Mouse (Mus musculus): ENCODE results near the gene Stat4. TPM values are rescaled to one million over a fixed set of nuclear protein-coding genes. Genes with fewer than 3 reads are reported as not detected.
"Not testable (repeated sequence)": the region's sequence is repeated elsewhere in the genome, so short reads cannot be mapped to it uniquely, and the experiment has no call there.

The Stat4 gene
- polyA plus RNA-seq, 1 experiment from 2014 or later, result 1.9 TPM

DNA sequence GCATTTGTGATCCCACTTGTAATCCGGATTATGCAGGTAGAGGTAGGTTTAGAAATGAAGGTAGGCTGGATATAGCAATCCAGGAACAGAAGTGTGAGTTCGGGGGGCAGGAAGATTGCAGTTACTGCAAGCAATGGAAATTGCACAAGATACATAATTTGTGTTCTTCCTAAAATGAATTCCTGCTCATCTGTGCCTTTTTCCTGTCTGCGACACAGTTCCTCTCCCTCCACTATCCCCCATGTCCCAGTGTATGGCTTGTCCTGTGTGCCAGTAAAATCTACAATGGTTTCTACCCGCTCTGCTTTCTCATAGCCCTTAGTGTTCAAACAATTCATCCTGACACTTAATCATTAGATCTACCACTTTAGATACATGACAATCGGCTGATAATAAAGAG lies 41.7 kb downstream of the Stat4 start:
- WGBS, result 82% methylated on average over 5 of the region's 5 CpGs
- Histone ChIP-seq H3K27me3 (no peaks in the 10 kb centered on the region), H3K4me2 (no peak overlapping the region), H3K4me3 (no peak overlapping the region), H3K9me3 (replicated peaks) (no peaks in the 10 kb centered on the region), H3K27ac (no peak overlapping the region), H3K36me3 (no peaks in the 10 kb centered on the region), H3K9ac (no peak overlapping the region), H3K4me1 (replicated peaks) (no peaks in the 10 kb centered on the region)
- no peak for ATAC-seq (replicated peaks; ENCODE audit: insufficient number of reproducible peaks, insufficient read depth, low FRiP score, low read depth)

DNA sequence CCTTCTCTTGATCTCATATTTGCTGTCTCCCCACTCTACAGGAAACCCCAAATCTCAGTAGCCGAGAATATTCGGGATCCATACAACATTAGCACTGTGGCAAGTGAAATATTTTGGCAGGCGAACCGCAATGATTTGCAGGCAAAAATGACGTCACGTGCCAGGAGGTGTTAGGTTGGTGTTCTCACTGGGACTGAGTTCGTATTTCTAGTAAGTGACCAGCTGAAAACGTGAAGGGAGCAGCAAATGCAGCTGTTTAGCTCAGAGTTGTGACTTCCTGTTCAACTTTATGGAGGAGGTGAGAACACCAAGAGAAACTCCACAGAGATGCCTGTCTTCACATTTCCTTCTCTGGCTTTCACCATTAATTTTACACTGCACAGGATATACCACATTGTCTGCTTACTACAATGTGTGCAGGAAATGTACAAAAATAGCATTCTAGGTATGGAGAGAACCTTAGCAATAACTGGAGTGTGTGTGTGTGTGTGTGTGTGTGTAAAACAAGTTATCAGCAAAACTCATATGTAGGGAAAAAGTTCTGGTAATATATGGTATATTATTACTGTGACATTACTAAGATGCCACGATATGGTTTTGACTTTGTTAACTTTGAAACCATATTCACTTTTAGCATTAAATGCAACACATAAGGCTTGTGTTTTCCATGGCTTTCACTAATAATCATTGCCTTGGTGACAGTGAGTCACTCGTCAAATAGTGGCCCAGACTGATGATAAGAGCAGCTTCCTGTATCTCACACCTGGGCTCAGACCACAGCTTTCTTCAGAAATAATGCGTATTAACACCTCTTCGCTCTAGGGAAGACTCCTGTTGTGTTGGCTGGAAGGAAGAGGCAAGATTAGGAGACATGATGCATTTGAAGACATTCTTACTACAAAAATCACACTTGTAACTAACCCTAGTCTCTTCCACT lies 48.1 kb downstream of the Stat4 start:
- no peak for ATAC-seq (replicated peaks; ENCODE audit: insufficient number of reproducible peaks, insufficient read depth, low FRiP score, low read depth)
- 65% methylated on average over 12 of the region's 12 CpGs for WGBS

DNA sequence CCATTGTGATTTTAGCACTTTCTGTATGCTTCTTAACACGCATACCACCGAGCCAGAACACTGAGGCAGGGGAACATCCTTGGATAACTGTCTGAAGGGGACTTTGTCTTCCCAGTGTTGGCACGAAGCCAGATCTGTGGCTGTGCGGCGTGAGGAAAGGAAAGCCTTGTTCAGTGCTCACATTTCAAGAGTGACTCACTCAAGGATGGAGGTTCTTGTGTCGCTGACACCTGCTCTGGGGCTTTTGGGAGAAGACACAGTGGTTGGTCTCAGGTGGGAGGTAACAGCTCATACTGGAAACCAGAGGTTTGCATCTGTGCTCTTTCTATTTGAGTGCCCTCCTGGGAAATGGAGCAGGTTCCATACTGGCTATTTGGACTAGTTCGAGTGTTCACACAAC lies 52.2 kb downstream of the Stat4 start:
- no peaks in the 10 kb centered on the region for H3K9me3 ChIP-seq (replicated peaks)
- no peaks in the 10 kb centered on the region for H3K27me3 ChIP-seq
- 40% methylated on average over 7 of the region's 7 CpGs for WGBS
- ATAC-seq (replicated peaks; ENCODE audit: insufficient number of reproducible peaks, insufficient read depth, low FRiP score, low read depth), result no peak
- H3K4me3 ChIP-seq, result no peak overlapping the region
- H3K36me3 ChIP-seq, result no peaks in the 10 kb centered on the region
- H3K4me1 ChIP-seq (replicated peaks), result peaks cover 6% of the 10 kb centered on the region; the same call in 1 of the 2 replicates
- H3K27ac ChIP-seq, result no peak overlapping the region
- no peak overlapping the region for H3K9ac ChIP-seq
- H3K4me2 ChIP-seq, result no peak overlapping the region

More for the DNA sequence above, 48.1 kb downstream of the Stat4 start:
- Histone ChIP-seq H3K4me3 (no peak overlapping the region), H3K9ac (no peak overlapping the region), H3K27ac (no peak overlapping the region), H3K27me3 (no peaks in the 10 kb centered on the region), H3K9me3 (replicated peaks) (no peaks in the 10 kb centered on the region), H3K36me3 (no peaks in the 10 kb centered on the region), H3K4me1 (replicated peaks) (0 out of 2 replicates have a peak, but pooled peaks cover 3% of the 10 kb centered on the region), H3K4me2 (no peak overlapping the region)

DNA sequence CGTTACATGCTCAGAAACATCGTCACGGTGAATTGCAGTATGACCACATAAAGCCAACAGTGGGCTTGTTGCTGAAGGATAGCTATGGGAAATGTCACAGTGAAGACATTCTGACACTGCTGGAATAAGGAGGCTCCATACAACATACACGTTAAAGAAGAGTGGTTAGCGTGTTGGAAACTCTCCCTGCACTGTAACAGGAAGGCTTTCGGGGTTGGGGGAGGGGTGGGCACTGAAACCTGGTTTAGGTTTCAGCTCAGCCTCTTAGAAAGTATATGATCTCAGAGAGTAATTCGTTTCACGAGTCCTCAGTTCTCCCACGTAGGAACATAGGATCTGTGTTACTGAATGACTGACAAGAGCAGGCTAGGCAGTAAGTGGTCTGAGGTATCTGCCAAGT lies 52.7 kb downstream of the Stat4 start:
- Histone ChIP-seq H3K9me3 (replicated peaks) (no peaks in the 10 kb centered on the region), H3K9ac (no peak overlapping the region), H3K4me3 (no peak overlapping the region), H3K27ac (no peak overlapping the region), H3K36me3 (no peaks in the 10 kb centered on the region), H3K27me3 (no peaks in the 10 kb centered on the region), H3K4me1 (replicated peaks) (peaks cover 6% of the 10 kb centered on the region; the same call in 1 of the 2 replicates), H3K4me2 (no peak overlapping the region)
- ATAC-seq (replicated peaks; ENCODE audit: insufficient number of reproducible peaks, insufficient read depth, low FRiP score, low read depth), result no peak
- WGBS, result 70% methylated on average over 9 of the region's 9 CpGs

DNA sequence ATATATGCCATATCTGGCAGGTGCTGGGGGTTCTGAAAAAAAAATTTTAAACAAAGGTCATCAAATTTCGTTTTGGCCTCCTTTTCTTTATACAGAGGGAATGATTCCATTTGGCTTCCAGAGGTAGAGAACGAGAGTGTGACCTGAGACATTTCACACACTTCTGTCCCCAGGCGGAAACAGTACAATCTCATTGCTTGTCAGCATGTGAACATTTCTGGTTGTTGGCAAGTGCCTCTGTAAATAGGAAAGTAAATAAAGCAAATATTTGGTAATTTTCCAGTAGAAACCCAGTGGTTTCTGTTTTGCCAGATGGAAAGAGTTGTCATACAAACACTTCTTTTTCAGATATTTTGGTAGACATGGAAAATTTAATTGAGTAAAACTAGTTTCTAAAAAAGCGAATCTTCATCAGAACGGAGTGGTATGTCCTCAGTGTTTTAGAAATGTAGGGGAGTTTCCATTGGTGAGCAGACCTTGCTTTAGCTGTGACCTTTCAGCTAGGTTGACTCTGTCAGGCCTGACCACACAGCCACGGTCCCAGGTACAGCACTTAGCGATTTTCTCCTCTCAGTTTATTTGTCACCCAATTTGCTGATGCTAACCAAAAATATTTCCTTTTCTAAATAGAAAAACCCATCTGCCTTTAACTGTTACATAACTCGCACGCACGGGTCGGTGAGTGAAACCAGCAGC lies 53.6 kb downstream of the Stat4 start:
- no peak overlapping the region for H3K9ac ChIP-seq
- no peaks in the 10 kb centered on the region for H3K27me3 ChIP-seq
- H3K9me3 ChIP-seq (replicated peaks), result no peaks in the 10 kb centered on the region
- WGBS, result 76% methylated on average over 11 of the region's 11 CpGs
- H3K4me2 ChIP-seq, result no peak overlapping the region
- H3K36me3 ChIP-seq, result no peaks in the 10 kb centered on the region
- ATAC-seq (replicated peaks; ENCODE audit: insufficient number of reproducible peaks, insufficient read depth, low FRiP score, low read depth), result no peak
- no peak overlapping the region for H3K4me3 ChIP-seq
- no peak overlapping the region for H3K27ac ChIP-seq
- peaks cover 6% of the 10 kb centered on the region; the same call in 1 of the 2 replicates for H3K4me1 ChIP-seq (replicated peaks)

DNA sequence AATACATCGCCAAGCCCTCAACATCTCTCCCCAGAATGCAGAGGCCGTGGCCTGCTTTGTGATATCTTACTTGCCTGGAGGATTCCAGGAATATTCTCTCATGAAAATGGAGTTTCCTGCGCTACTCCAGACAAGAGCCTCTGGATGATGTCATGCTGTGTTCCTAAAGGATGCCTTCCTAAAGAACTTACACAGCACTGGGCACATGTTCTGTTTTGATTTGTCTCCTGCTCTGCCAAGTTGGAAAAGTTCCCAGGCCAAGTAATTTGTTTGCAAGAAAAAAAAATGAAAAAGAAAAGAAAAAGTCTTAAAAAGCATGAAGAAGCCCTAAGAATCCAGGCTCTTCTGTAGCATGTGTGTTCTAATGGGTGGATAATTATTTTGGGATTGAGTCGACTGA lies 56.2 kb downstream of the Stat4 start:
- no peak overlapping the region for H3K9ac ChIP-seq
- peaks cover 6% of the 10 kb centered on the region; the same call in 1 of the 2 replicates for H3K4me1 ChIP-seq (replicated peaks)
- H3K4me3 ChIP-seq, result no peak overlapping the region
- no peaks in the 10 kb centered on the region for H3K27me3 ChIP-seq
- H3K36me3 ChIP-seq, result no peaks in the 10 kb centered on the region
- H3K27ac ChIP-seq, result 0 out of 2 replicates have a peak overlapping the region, but pooled peaks have one; percentile 11
- no peak for ATAC-seq (replicated peaks; ENCODE audit: insufficient number of reproducible peaks, insufficient read depth, low FRiP score, low read depth)
- no peak overlapping the region for H3K4me2 ChIP-seq
- 31% methylated on average over 4 of the region's 4 CpGs for WGBS
- H3K9me3 ChIP-seq (replicated peaks), result no peaks in the 10 kb centered on the region

DNA sequence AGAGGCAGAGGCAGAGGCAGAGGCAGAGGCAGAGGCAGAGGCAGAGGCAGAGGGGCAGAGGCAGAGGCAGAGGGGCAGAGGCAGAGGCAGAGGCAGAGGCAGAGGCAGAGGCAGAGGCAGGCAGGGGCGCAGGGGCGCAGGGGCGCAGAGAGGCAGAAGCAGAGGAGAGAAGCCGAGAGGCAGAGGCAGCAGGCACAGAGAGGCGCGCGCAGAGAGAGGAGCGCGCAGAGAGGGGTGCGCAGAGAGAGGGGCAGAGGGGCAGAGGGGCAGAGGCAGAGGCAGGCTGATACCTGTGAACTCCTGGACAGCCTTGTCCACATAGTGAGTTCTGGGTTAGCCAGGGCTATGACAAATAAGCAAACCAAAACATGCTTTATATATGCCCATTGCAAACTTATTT lies 59.9 kb downstream of the Stat4 start:
- H3K4me1 ChIP-seq (replicated peaks); ATAC-seq (replicated peaks; ENCODE audit: insufficient number of reproducible peaks, insufficient read depth, low FRiP score, low read depth): not testable (repeated sequence)
- 87% methylated on average over 10 of the region's 10 CpGs for WGBS

DNA sequence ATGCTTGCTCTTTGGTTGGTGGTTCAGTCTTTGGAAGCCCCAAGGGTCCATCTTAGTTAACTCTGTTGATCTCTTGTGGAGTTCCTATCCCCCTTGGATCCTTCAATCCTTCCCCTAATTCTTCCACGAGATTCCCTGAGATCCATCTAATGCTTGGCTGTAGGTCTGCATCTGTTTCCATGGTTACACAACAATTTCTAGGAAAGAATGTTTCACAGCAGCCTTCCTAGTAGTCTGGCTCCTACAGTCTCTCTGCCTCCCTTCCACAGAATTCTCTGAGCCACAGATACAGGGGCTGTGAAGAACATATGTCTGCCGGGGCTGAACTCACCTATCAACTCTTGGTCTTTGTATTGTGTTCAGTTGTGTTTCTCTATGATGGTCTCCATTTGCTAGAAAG lies 61.8 kb downstream of the Stat4 start:
- WGBS, result 65% methylated on average over 2 of the region's 2 CpGs

More for the DNA sequence above, 59.9 kb downstream of the Stat4 start:
- H3K4me3 ChIP-seq; H3K27me3 ChIP-seq; H3K9me3 ChIP-seq (replicated peaks); H3K36me3 ChIP-seq; H3K27ac ChIP-seq; H3K4me2 ChIP-seq; H3K9ac ChIP-seq: not testable (repeated sequence)

DNA sequence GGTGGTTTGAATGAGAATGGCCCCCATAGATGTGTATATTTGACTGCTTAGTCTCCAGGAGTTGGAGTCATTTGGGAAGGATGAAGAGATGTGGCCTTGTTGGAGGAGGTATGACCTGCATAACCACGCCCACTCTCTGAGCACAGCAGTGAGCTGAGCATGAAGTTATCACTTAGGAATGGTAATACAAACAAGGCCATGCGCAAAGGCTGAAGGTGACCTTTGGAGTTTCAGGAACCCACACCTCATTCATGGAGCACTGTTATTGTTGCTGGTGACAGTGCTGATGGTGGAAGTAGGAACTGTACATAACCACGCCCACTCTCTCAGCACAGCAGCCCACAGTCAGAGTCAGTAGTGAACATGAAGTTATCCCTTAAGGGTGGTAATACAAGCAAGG lies 62.9 kb downstream of the Stat4 start:
- 80% methylated on average over 3 of the region's 3 CpGs for WGBS
- H3K36me3 ChIP-seq, result no peaks in the 10 kb centered on the region
- no peak for ATAC-seq (replicated peaks; ENCODE audit: insufficient number of reproducible peaks, insufficient read depth, low FRiP score, low read depth)
- H3K4me2 ChIP-seq, result no peak overlapping the region
- no peaks in the 10 kb centered on the region for H3K4me1 ChIP-seq (replicated peaks)
- H3K9ac ChIP-seq, result no peak overlapping the region
- no peak overlapping the region for H3K4me3 ChIP-seq
- H3K27me3 ChIP-seq, result no peaks in the 10 kb centered on the region
- H3K27ac ChIP-seq, result no peak overlapping the region
- H3K9me3 ChIP-seq (replicated peaks), result no peaks in the 10 kb centered on the region

More for the DNA sequence above, 61.8 kb downstream of the Stat4 start:
- Histone ChIP-seq H3K27ac (no peak overlapping the region), H3K27me3 (no peaks in the 10 kb centered on the region), H3K9ac (no peak overlapping the region), H3K36me3 (no peaks in the 10 kb centered on the region), H3K9me3 (replicated peaks) (no peaks in the 10 kb centered on the region), H3K4me2 (no peak overlapping the region), H3K4me3 (no peak overlapping the region), H3K4me1 (replicated peaks) (no peaks in the 10 kb centered on the region)
- ATAC-seq (replicated peaks; ENCODE audit: insufficient number of reproducible peaks, insufficient read depth, low FRiP score, low read depth), result no peak

DNA sequence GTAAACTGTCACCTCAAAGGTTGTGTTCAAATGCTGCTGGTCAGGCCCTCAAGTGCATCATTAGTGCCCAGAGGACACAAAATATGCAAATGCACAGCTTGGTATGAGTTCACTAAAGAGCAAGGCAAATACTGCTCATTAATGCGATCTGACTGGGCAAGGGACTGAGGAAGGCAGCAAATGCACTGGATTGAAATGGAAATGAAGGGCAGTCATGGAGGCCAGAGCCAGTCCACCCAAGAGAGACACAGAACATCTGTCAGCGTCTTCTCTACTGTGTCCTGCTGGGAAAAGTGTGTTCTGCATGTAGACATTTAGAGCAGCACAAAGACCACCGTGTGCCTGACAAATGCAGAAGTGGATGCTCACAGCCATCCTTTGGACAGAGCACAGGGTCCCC lies 64.6 kb downstream of the Stat4 start:
- H3K4me3 ChIP-seq, result no peak overlapping the region
- no peaks in the 10 kb centered on the region for H3K27me3 ChIP-seq
- no peaks in the 10 kb centered on the region for H3K9me3 ChIP-seq (replicated peaks)
- ATAC-seq (replicated peaks; ENCODE audit: insufficient number of reproducible peaks, insufficient read depth, low FRiP score, low read depth), result no peak
- H3K4me1 ChIP-seq (replicated peaks), result no peaks in the 10 kb centered on the region
- H3K9ac ChIP-seq, result no peak overlapping the region
- H3K36me3 ChIP-seq, result no peaks in the 10 kb centered on the region
- H3K4me2 ChIP-seq, result no peak overlapping the region
- WGBS, result 66% methylated on average over 3 of the region's 3 CpGs
- H3K27ac ChIP-seq, result no peak overlapping the region

DNA sequence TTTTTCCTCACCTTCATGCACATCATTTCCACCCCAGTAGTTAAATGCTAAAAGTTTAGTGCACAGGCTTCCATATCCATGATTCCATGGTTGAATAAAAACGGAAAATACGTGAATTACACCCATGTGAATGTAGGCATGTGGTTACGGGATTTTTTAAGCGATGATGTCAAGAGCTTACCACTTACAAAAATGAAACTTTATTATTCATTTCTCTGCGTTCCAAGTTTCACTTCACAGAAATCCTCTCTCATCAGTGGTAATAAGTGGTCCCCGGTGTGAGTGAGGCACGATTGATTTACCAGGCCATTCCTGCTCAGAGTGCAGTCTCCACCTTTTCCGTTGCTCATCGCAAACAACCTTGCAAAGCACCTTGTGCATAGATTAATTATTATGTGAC lies 66.0 kb downstream of the Stat4 start:
- H3K4me1 ChIP-seq (replicated peaks), result peaks cover 3% of the 10 kb centered on the region; the same call in 1 of the 2 replicates
- H3K4me2 ChIP-seq, result no peak overlapping the region
- no peaks in the 10 kb centered on the region for H3K36me3 ChIP-seq
- H3K9me3 ChIP-seq (replicated peaks), result no peaks in the 10 kb centered on the region
- no peaks in the 10 kb centered on the region for H3K27me3 ChIP-seq
- H3K4me3 ChIP-seq, result no peak overlapping the region
- H3K9ac ChIP-seq, result no peak overlapping the region
- ATAC-seq (replicated peaks; ENCODE audit: insufficient number of reproducible peaks, insufficient read depth, low FRiP score, low read depth), result no peak
- H3K27ac ChIP-seq, result no peak overlapping the region
- 90% methylated on average over 9 of the region's 9 CpGs for WGBS
